Mouse (Mus musculus) forebrain, embryonic 13.5 days (tissue): ENCODE results near the gene Cyp26c1. TPM values are rescaled to one million over a fixed set of nuclear protein-coding genes. Genes with fewer than 3 reads are reported as not detected.

ENCODE experiments used
- polyA plus RNA-seq: library from polyadenylated mRNA; unstranded; fragments of >200 nt; fragmentation: Nextera tagmentation; extraction: Ambion mirVana; gene quantifications from 2 replicates; pipeline ENCODE4 v1.2.1, GENCODE M21; 2015

Cyp26c1 gene
- polyA plus RNA-seq, 1 experiment from 2014 or later = not detected

Other genes starting within 250 kb of the Cyp26c1 start
- gene Exoc6, start 135.2 kb upstream of the Cyp26c1 start, polyA plus RNA-seq = 10.5 and 13.6 TPM in 2 replicates
- gene Cyp26a1, start 12.2 kb downstream of the Cyp26c1 start, polyA plus RNA-seq = 0.15 TPM in 1 of 2 replicates, not detected in the other